Mouse (Mus musculus) liver, embryonic 11.5 days (tissue): ENCODE data around the gene Tspo2. TPM values are rescaled to one million over a fixed set of nuclear protein-coding genes. Genes with fewer than 3 reads are reported as not detected.

ENCODE experiments used
- ATAC-seq: fragments of 200-750 bp; cut with Nextera tagmentation; replicated peaks from 2 replicates; pipeline ENCODE4 v1.8.0; 2017; ENCODE audit warnings: moderate number of reproducible peaks, mild to moderate bottlenecking, moderate TSS enrichment, moderate library complexity; ENCODE audit not compliant: low FRiP score
- DNase-seq: peaks from one replicate; pipeline ENCODE4 v3.0.0-alpha.2; 2017; ENCODE audit warnings: low spot score
- H3K27ac ChIP-seq: fragments of 300-500 bp; sonication (generic); 2 replicates; pipeline ENCODE4 v1.5.1; 2014; ENCODE audit warnings: mild to moderate bottlenecking, low read depth, low read length, control low read depth
- H3K27me3 ChIP-seq: fragments of 300-500 bp; sonication (generic); replicated peaks from 2 replicates; pipeline ENCODE4 v1.6.1; 2014; ENCODE audit warnings: low read length, mixed read lengths; ENCODE audit not compliant: control insufficient read depth, insufficient read depth
- H3K36me3 ChIP-seq: fragments of 300-500 bp; sonication (generic); 2 replicates; pipeline ENCODE4 v1.6.1; 2014; ENCODE audit warnings: mild to moderate bottlenecking, low read length, moderate library complexity, mixed read lengths; ENCODE audit not compliant: control insufficient read depth, insufficient read depth
- H3K4me1 ChIP-seq: fragments of 300-500 bp; sonication (generic); replicated peaks from 2 replicates; pipeline ENCODE4 v1.6.1; 2014; ENCODE audit warnings: low read length, mixed read lengths; ENCODE audit not compliant: control insufficient read depth, insufficient read depth
- H3K4me2 ChIP-seq: fragments of 300-500 bp; sonication (generic); 2 replicates; pipeline ENCODE4 v1.6.1; 2014; ENCODE audit warnings: mild to moderate bottlenecking, control low read depth, moderate library complexity
- H3K4me3 ChIP-seq: fragments of 300-500 bp; sonication (generic); 2 replicates; pipeline ENCODE4 v1.5.1; 2014; ENCODE audit warnings: low read depth, low read length, control low read depth
- H3K9ac ChIP-seq: fragments of 300-500 bp; sonication (generic); 2 replicates; pipeline ENCODE4 v1.6.1; 2014; ENCODE audit warnings: low read depth, low read length, control low read depth
- H3K9me3 ChIP-seq: fragments of 300-500 bp; sonication (generic); 2 replicates; pipeline ENCODE4 v1.6.1; 2016; ENCODE audit warnings: low read length, inconsistent platforms, mixed read lengths; ENCODE audit not compliant: control insufficient read depth
- WGBS: fragments of 180-500 bp; shearing (Covaris S2); extraction: QIAGEN DNeasy Blood & Tissue Kit; methylation state at CpG from one replicate; pipeline ENCODE4 v1.1.7; 2014; 5-methylcytosine and 5-hydroxymethylcytosine counted together
- polyA plus RNA-seq: library from polyadenylated mRNA; unstranded; fragments of >200 nt; fragmentation: Nextera tagmentation; extraction: Ambion mirVana; gene quantifications from 2 replicates; pipeline ENCODE4 v1.2.1, GENCODE M21; 2014

Tspo2 gene
- polyA plus RNA-seq, 1 experiment from 2014 or later, result 68.7 TPM

- Histone ChIP-seq H3K27ac (peak overlapping the region; percentile 100), H3K4me1 (peaks cover 33% of the 10 kb centered on the region), H3K27me3 (no peaks in the 10 kb centered on the region), H3K9ac (peak overlapping the region; percentile 97), H3K4me2 (peak overlapping the region; percentile 79), H3K36me3 (peaks cover 5% of the 10 kb centered on the region; the same call in 1 of the 2 replicates), H3K4me3 (peak overlapping the region; percentile 85), H3K9me3 (no peaks in the 10 kb centered on the region)
- 7% methylated on average over 8 of the region's 8 CpGs for WGBS
- ATAC-seq, result no peak
- DNase-seq, result no peak
Observed at GRCm38 (mm10) chr17:48407910-48408525, 43.3 kb downstream of the Tspo2 start.

- peak overlapping the region; percentile 100 for H3K27ac ChIP-seq
- peaks cover 33% of the 10 kb centered on the region for H3K4me1 ChIP-seq
- DNase-seq (no peak), ATAC-seq (no peak)
- no peaks in the 10 kb centered on the region for H3K27me3 ChIP-seq
- 61% methylated on average over 4 of the region's 4 CpGs for WGBS
- peak overlapping the region; percentile 79 for H3K4me2 ChIP-seq
- H3K9me3 ChIP-seq, result no peaks in the 10 kb centered on the region
- peak overlapping the region; percentile 85 for H3K4me3 ChIP-seq
- H3K36me3 ChIP-seq, result peaks cover under 1% of the 10 kb centered on the region; the same call in 1 of the 2 replicates
- peak overlapping the region; percentile 97; the same call in 1 of the 2 replicates for H3K9ac ChIP-seq
Observed at GRCm38 (mm10) chr17:48407154-48407553, 44.2 kb downstream of the Tspo2 start.

- Histone ChIP-seq H3K4me1 (peaks cover 23% of the 10 kb centered on the region), H3K4me2 (no peak overlapping the region), H3K9ac (no peak overlapping the region), H3K36me3 (peaks cover 4% of the 10 kb centered on the region), H3K27me3 (no peaks in the 10 kb centered on the region), H3K27ac (no peak overlapping the region; the same call in 1 of the 2 replicates), H3K9me3 (no peaks in the 10 kb centered on the region), H3K4me3 (no peak overlapping the region)
- no peak for DNase-seq
- whole genome bisulfite sequencing, result 43% methylated on average over 1 of the region's 1 CpGs
- peak; percentile 33 for ATAC-seq
Observed at GRCm38 (mm10) chr17:48404706-48405105, 46.6 kb downstream of the Tspo2 start.

GRCm38 (mm10) chr17:48403848-48404247, 47.5 kb downstream of the Tspo2 start:
- H3K27me3 ChIP-seq, result no peaks in the 10 kb centered on the region
- ATAC-seq (no peak), DNase-seq (no peak)
- H3K9me3 ChIP-seq, result no peaks in the 10 kb centered on the region
- H3K4me3 ChIP-seq, result no peak overlapping the region
- peak overlapping the region; percentile 26; the same call in 1 of the 2 replicates for H3K9ac ChIP-seq
- WGBS, result 66% methylated on average over 2 of the region's 2 CpGs
- peaks cover 23% of the 10 kb centered on the region for H3K4me1 ChIP-seq
- H3K4me2 ChIP-seq, result peak overlapping the region; percentile 38; the same call in 1 of the 2 replicates
- peak overlapping the region; percentile 50; the same call in 1 of the 2 replicates for H3K27ac ChIP-seq
- peaks cover 11% of the 10 kb centered on the region for H3K36me3 ChIP-seq

GRCm38 (mm10) chr17:48402751-48403150, 48.6 kb downstream of the Tspo2 start:
- 83% methylated on average over 3 of the region's 3 CpGs for WGBS
- no peak for ATAC-seq

GRCm38 (mm10) chr17:48401710-48402109, 49.6 kb downstream of the Tspo2 start:
- H3K4me2 ChIP-seq, result no peak overlapping the region
- WGBS, result 95% methylated on average over 4 of the region's 4 CpGs
- H3K9ac ChIP-seq, result no peak overlapping the region
- no peaks in the 10 kb centered on the region for H3K9me3 ChIP-seq
- H3K4me1 ChIP-seq, result peaks cover 16% of the 10 kb centered on the region
- ATAC-seq (no peak), DNase-seq (no peak)
- H3K36me3 ChIP-seq, result peaks cover 16% of the 10 kb centered on the region
- H3K27me3 ChIP-seq, result no peaks in the 10 kb centered on the region
- H3K4me3 ChIP-seq, result no peak overlapping the region
- H3K27ac ChIP-seq, result no peak overlapping the region

More at GRCm38 (mm10) chr17:48402751-48403150, 48.6 kb downstream of the Tspo2 start:
- no peak overlapping the region for H3K27ac ChIP-seq
- no peak overlapping the region for H3K4me3 ChIP-seq
- peaks cover 16% of the 10 kb centered on the region for H3K36me3 ChIP-seq
- no peaks in the 10 kb centered on the region for H3K9me3 ChIP-seq
- H3K9ac ChIP-seq, result no peak overlapping the region
- H3K4me2 ChIP-seq, result no peak overlapping the region
- no peak for DNase-seq
- no peaks in the 10 kb centered on the region for H3K27me3 ChIP-seq
- peaks cover 19% of the 10 kb centered on the region for H3K4me1 ChIP-seq

Other genes starting within 250 kb of the Tspo2 start
- 0.36 and 0.89 TPM in 2 replicates for gene Trem1, start 218.8 kb downstream of the Tspo2 start, polyA plus RNA-seq
- gene Trem3, start 203.7 kb downstream of the Tspo2 start, polyA plus RNA-seq, result 1.4 and 1.9 TPM in 2 replicates
- 2.5 and 2.9 TPM in 2 replicates for gene Treml4, start 187.2 kb downstream of the Tspo2 start, polyA plus RNA-seq
- gene Treml2, start 152.0 kb downstream of the Tspo2 start, polyA plus RNA-seq, result 3.9 and 4.8 TPM in 2 replicates
- 1.6 and 1.7 TPM in 2 replicates for gene B430306N03Rik, start 135.4 kb downstream of the Tspo2 start, polyA plus RNA-seq
- 3.5 and 4.7 TPM in 2 replicates for gene Trem2, start 105.1 kb downstream of the Tspo2 start, polyA plus RNA-seq
- 33.2 and 36.3 TPM in 2 replicates for gene Treml1, start 91.6 kb downstream of the Tspo2 start, polyA plus RNA-seq
- gene Nfya, start 41.6 kb downstream of the Tspo2 start, polyA plus RNA-seq, result 18.7 and 20.4 TPM in 2 replicates
- gene Oard1, start 41.5 kb downstream of the Tspo2 start, polyA plus RNA-seq, result 76.8 and 80.2 TPM in 2 replicates
- gene Apobec2, start 18.6 kb downstream of the Tspo2 start, polyA plus RNA-seq, result 2.5 and 3.0 TPM in 2 replicates
- 1.0 and 2.0 TPM in 2 replicates for gene Unc5cl, start 3.4 kb upstream of the Tspo2 start, polyA plus RNA-seq